Mouse (Mus musculus) embryo, embryonic 11.5 days (tissue): ENCODE data around the gene Tpp1.
A peak's percentile ranks its signal among the peaks of the same experiment; 100 is the strongest.
"Not testable (repeated sequence)": the region's sequence is repeated elsewhere in the genome, so short reads cannot be mapped to it uniquely, and the experiment has no call there.

Experiments
- DNase-seq: peaks from one replicate; pipeline ENCODE4 v3.0.0-alpha.2; 2012; ENCODE audit warnings: low read depth, low spot score

Gene Tpp1

GRCm38 (mm10) chr7:105762517-105763270 is 10.7 kb upstream of the Tpp1 start:
- DNase-seq = no peak

- DNase-seq = no peak
These were observed 9.9 kb upstream of the Tpp1 start for GRCm38 (mm10) chr7:105761813-105762484.

GRCm38 (mm10) chr7:105753281-105753680 is 1.2 kb upstream of the Tpp1 start:
- no peak for DNase-seq

- no peak for DNase-seq
These were observed 681 bp upstream of the Tpp1 start for GRCm38 (mm10) chr7:105752716-105753115.

- no peak for DNase-seq
These were observed 4.3 kb downstream of the Tpp1 start for GRCm38 (mm10) chr7:105747776-105748175.

- peak; percentile 86 for DNase-seq
These were observed 8.0 kb downstream of the Tpp1 start, which contains the start of gene Taf10 for GRCm38 (mm10) chr7:105743926-105744590. Gene Taf10 (minus strand): TSS chr7:105744361.

- not testable (repeated sequence) for DNase-seq
These were observed 8.6 kb downstream of the Tpp1 start for GRCm38 (mm10) chr7:105743246-105743925.

- DNase-seq = not testable (repeated sequence)
These were observed 9.4 kb downstream of the Tpp1 start for GRCm38 (mm10) chr7:105742539-105743215.

GRCm38 (mm10) chr7:105741978-105742377 is 10.1 kb downstream of the Tpp1 start:
- DNase-seq = no peak

GRCm38 (mm10) chr7:105740851-105741250 is 11.2 kb downstream of the Tpp1 start:
- no peak for DNase-seq

- no peak for DNase-seq
These were observed 11.8 kb downstream of the Tpp1 start for GRCm38 (mm10) chr7:105740089-105740795.

- no peak for DNase-seq
These were observed 13.1 kb downstream of the Tpp1 start for GRCm38 (mm10) chr7:105738948-105739347.

GRCm38 (mm10) chr7:105738286-105738685 is 13.7 kb downstream of the Tpp1 start:
- no peak for DNase-seq

GRCm38 (mm10) chr7:105737648-105738047 is 14.4 kb downstream of the Tpp1 start:
- no peak for DNase-seq

- no peak for DNase-seq
These were observed 15.0 kb downstream of the Tpp1 start, which contains the start of gene Rrp8 for GRCm38 (mm10) chr7:105736911-105737521. Gene Rrp8 (minus strand): TSS chr7:105737385.

- peak; percentile 77 for DNase-seq
These were observed 15.7 kb downstream of the Tpp1 start, which contains the start of gene Ilk for GRCm38 (mm10) chr7:105736264-105736901. Gene Ilk (plus strand): TSS chr7:105736592.

GRCm38 (mm10) chr7:105735464-105735863 is 16.6 kb downstream of the Tpp1 start:
- DNase-seq = not testable (repeated sequence)

GRCm38 (mm10) chr7:105734826-105735225 is 17.2 kb downstream of the Tpp1 start:
- DNase-seq = no peak

- DNase-seq = no peak
These were observed 18.2 kb downstream of the Tpp1 start for GRCm38 (mm10) chr7:105733836-105734235.
